Comparison of ENCODE assay signal across 8 mouse cellular contexts in genomic region chr11:108922511-108923187, GRCm38 (mm10). TPM values are rescaled to one million over a fixed set of nuclear protein-coding genes. Genes with fewer than 3 reads are reported as not detected.
DNase-seq lines count a peak whose midpoint lies in the region; ATAC-seq and TF ChIP-seq lines count a peak whose summit lies in the region.

No protein-coding gene starts in this region.

- H3K9ac ChIP-seq in ES-Bruce4 (ENCODE audit: low read depth, poor library complexity, severe bottlenecking): peak overlapping the region; percentile 95
- peak overlapping the region; percentile 94 for H3K9ac ChIP-seq in forebrain, embryonic 16.5 days (replicated peaks; ENCODE audit: low read depth, low read length)

- TF ChIP-seq EP300 in ES-Bruce4 (IDR thresholded peaks at IDR 0.05; ENCODE audit: insufficient read depth, low read depth, low read length): no peak

- peaks cover 21% of the 10 kb centered on the region; the same call in 1 of the 2 replicates for H3K27me3 ChIP-seq in heart, embryonic 10.5 days (ENCODE audit: insufficient read depth, poor library complexity, severe bottlenecking)
- peaks cover 11% of the 10 kb centered on the region; the same call in 1 of the 2 replicates for H3K27me3 ChIP-seq in ES-Bruce4 (ENCODE audit: control insufficient read depth, insufficient read depth, low read length, poor library complexity, severe bottlenecking)
- H3K27me3 ChIP-seq in forebrain, embryonic 16.5 days (replicated peaks; ENCODE audit: control insufficient read depth, insufficient read depth, low read length): no peaks in the 10 kb centered on the region

- no peak for TF ChIP-seq POLR2A in ES-Bruce4 (IDR thresholded peaks at IDR 0.05; ENCODE audit: insufficient read depth, low read length)

- H3K27ac ChIP-seq in heart, embryonic 10.5 days: peak overlapping the region; percentile 100
- no peak overlapping the region for H3K27ac ChIP-seq in ES-Bruce4 (ENCODE audit: insufficient read depth, low read length)
- H3K27ac ChIP-seq in forebrain, embryonic 16.5 days (ENCODE audit: low read length): no peak overlapping the region

- ATAC-seq in forebrain, embryonic 16.5 days: no peak

- H3K4me2 ChIP-seq in forebrain, embryonic 16.5 days (ENCODE audit: low read length): peak overlapping the region; percentile 95

- no peak for DNase-seq in heart, embryonic 10.5 days (ENCODE audit: low spot score)
- DNase-seq in heart, adult 11 months: no peak
- peak; percentile 71 for DNase-seq in mesoderm, embryonic 11.5 days (ENCODE audit: low read depth, low spot score)
- no peak for DNase-seq in ovary, postnatal 36 days (ENCODE audit: low spot score)
- no peak for DNase-seq in urinary bladder, adult 2 months (ENCODE audit: low spot score)
- DNase-seq in gastrocnemius, postnatal 25 days: no peak

- H3K36me3 ChIP-seq in heart, embryonic 10.5 days: no peaks in the 10 kb centered on the region
- no peaks in the 10 kb centered on the region for H3K36me3 ChIP-seq in ES-Bruce4 (ENCODE audit: control insufficient read depth, insufficient read depth, low read length, poor library complexity, severe bottlenecking)
- no peaks in the 10 kb centered on the region for H3K36me3 ChIP-seq in forebrain, embryonic 16.5 days (ENCODE audit: control insufficient read depth, insufficient read depth)

- under 1% methylated on average over 31 of the region's 32 CpGs for WGBS in heart, embryonic 10.5 days
- 0% methylated on average over 30 of the region's 32 CpGs for WGBS in forebrain, embryonic 16.5 days

- H3K9me3 ChIP-seq in heart, embryonic 10.5 days: no peaks in the 10 kb centered on the region
- H3K9me3 ChIP-seq in ES-Bruce4 (replicated peaks; ENCODE audit: control insufficient read depth, insufficient read depth, low read length, poor library complexity, severe bottlenecking): no peaks in the 10 kb centered on the region
- H3K9me3 ChIP-seq in forebrain, embryonic 16.5 days (ENCODE audit: control insufficient read depth, low read length): no peaks in the 10 kb centered on the region

- H3K4me3 ChIP-seq in heart, embryonic 10.5 days: peak overlapping the region; percentile 92
- peak overlapping the region; percentile 80 for H3K4me3 ChIP-seq in ES-Bruce4 (ENCODE audit: low read depth, low read length)
- H3K4me3 ChIP-seq in forebrain, embryonic 16.5 days (replicated peaks; ENCODE audit: low read length): peak overlapping the region; percentile 94

- TF ChIP-seq CTCF in ES-Bruce4 (IDR thresholded peaks at IDR 0.05; ENCODE audit: low read depth, low read length): no peak

- H3K4me1 ChIP-seq in heart, embryonic 10.5 days: peaks cover 76% of the 10 kb centered on the region
- peaks cover 7% of the 10 kb centered on the region for H3K4me1 ChIP-seq in ES-Bruce4 (ENCODE audit: control insufficient read depth, insufficient read depth, low read length)
- H3K4me1 ChIP-seq in forebrain, embryonic 16.5 days (replicated peaks; ENCODE audit: control insufficient read depth, insufficient read depth, low read length): peaks cover 68% of the 10 kb centered on the region

RNA-seq across cellular contexts. Expression of gene Axin2, which starts 2.5 kb away (rescaled TPM):
- polyA plus RNA-seq in heart, embryonic 10.5 days (2016; fragmentation: Nextera tagmentation; extraction: Ambion mirVana): 2.2 and 5.1 TPM in 2 replicates
- 11.4 and 14.5 TPM in 2 replicates for polyA plus RNA-seq in ES-Bruce4 (2011; ENCODE audit: insufficient read depth, insufficient read length, low read depth, missing spikeins)
- 5.9 and 8.4 TPM in 2 replicates for polyA plus RNA-seq in forebrain, embryonic 16.5 days (2015; fragmentation: Nextera tagmentation; extraction: Ambion mirVana)
- polyA plus RNA-seq in urinary bladder, adult 2 months (2012; rRNA removed): 11.3 and 12.4 TPM in 2 replicates
- 1 to 10 TPM; 9.5 to 9.8 TPM for total RNA-seq in gastrocnemius, postnatal 25 days (2021)
